Mouse (Mus musculus) ES-Bruce4 (cell line): ENCODE results near the gene Cnksr1.

ENCODE experiments used
- CTCF ChIP-seq: IDR thresholded peaks from one replicate; pipeline ENCODE4 v1.8.1; 2011; ENCODE audit warnings: low read depth, low read length
- POLR2A ChIP-seq: IDR thresholded peaks from one replicate; pipeline ENCODE4 v1.8.1; 2011; ENCODE audit warnings: low read length; ENCODE audit not compliant: insufficient read depth

DNA sequence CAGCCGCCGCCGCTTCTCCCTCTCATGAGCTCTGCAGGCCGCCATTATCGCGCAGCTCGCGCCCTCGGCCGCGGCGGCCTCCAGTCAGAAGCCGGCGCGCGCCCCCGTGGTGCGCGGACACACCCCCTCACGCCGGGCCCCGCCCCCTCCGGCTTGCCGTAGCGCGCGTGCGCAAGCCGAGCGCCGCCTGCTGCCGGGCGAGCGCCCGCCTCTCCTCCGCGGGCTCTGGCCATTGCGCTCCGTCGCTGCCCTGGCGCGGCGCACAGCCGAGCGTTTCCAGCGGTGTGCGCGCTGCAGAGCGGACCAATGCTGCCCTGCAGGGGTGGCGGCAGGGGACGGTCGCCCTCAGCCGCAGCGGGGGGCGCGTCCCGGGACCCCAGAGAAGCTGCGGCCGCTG is 49.0 kb upstream of the Cnksr1 start:
- TF ChIP-seq CTCF (no peak), POLR2A (peak; percentile 76)
